Mouse (Mus musculus): ENCODE results near the gene Spryd7. TPM values are rescaled to one million over a fixed set of nuclear protein-coding genes. Genes with fewer than 3 reads are reported as not detected.

Gene Spryd7
- total and polyA plus RNA-seq, 3 experiments: 11.1 to 23.1 (median 14.0) TPM

GRCm38 (mm10) chr14:61597968-61598367 lies 41.3 kb upstream of the Spryd7 start, which contains the start of gene Trim13:
Gene Trim13 (plus strand): TSS chr14:61598247.
- H3K4me1 ChIP-seq (ENCODE audit: control insufficient read depth in 1 of 2, insufficient read depth in 2 of 2): peaks cover 5 to 7% of the 10 kb centered on the region in 2 experiments; a peak in 2 of 4 replicates
- peaks cover 0 to 11% of the 10 kb centered on the region in 2 experiments for H3K36me3 ChIP-seq (replicated peaks in 1 of 2; ENCODE audit: control insufficient read depth in 1 of 2, insufficient read depth in 1 of 2, low read length in 1 of 2)
- dilution Hi-C loops (cut with MboI; ENCODE audit: extremely low pct_ligation_motif_present, extremely low pct_unique_long_range_greater_than_20kb, low sequenced_read_pairs) (no loop called here), in situ Hi-C loops (cut with MboI; ENCODE audit: low pct_ligation_motif_present, low pct_unique_long_range_greater_than_20kb, low sequenced_read_pairs) (no loop called here)
- no peak for DNase-seq (ENCODE audit: extremely low read depth)
- no peaks in the 10 kb centered on the region for H3K9me3 ChIP-seq (replicated peaks; ENCODE audit: low read length)
- H3K4me2 ChIP-seq (ENCODE audit: insufficient read depth, low read depth, poor library complexity, severe bottlenecking): peak within 1 kb of the TSS; percentile 30; the same call in 1 of the 2 replicates
- peak within 1 kb of the TSS; percentile 55 to 78 (median 66) for H3K4me3 ChIP-seq (replicated peaks in 1 of 3; ENCODE audit: low read depth in 2 of 3, low read length in 2 of 3, poor library complexity in 1 of 3)
- H3K27ac ChIP-seq (ENCODE audit: insufficient read depth, low read depth): no peak within 1 kb of the TSS
- H3K9ac ChIP-seq (ENCODE audit: insufficient read depth, low read depth): no peak within 1 kb of the TSS
- no peaks in the 10 kb centered on the region for H3K79me2 ChIP-seq (replicated peaks; ENCODE audit: control insufficient read depth, extremely low read depth, insufficient read depth, poor library complexity, severe bottlenecking)
- TF ChIP-seq JUND (conservative IDR thresholded peaks at IDR 0.05; ENCODE audit: low read depth, low read length) (no peak), ZC3H11A (IDR thresholded peaks at IDR 0.05; ENCODE audit: low read depth, low read length) (no peak), USF1 (IDR thresholded peaks at IDR 0.05; ENCODE audit: low read depth, low read length) (no peak), USF2 (conservative IDR thresholded peaks at IDR 0.05; ENCODE audit: low read depth, low read length) (no peak), UBTF (IDR thresholded peaks at IDR 0.05; ENCODE audit: low read depth, low read length) (no peak), ETS1 (conservative IDR thresholded peaks at IDR 0.05; ENCODE audit: low read depth, low read length) (no peak), IRF4 (IDR thresholded peaks at IDR 0.05; ENCODE audit: low read depth, low read length) (no peak), ZNF384 (IDR thresholded peaks at IDR 0.05; ENCODE audit: low read depth, low read length) (no peak), JUN (IDR thresholded peaks at IDR 0.05; ENCODE audit: insufficient read depth, low read depth, low read length) (no peak), RCOR1 (conservative IDR thresholded peaks at IDR 0.05; ENCODE audit: low read depth, low read length) (no peak), EP300 (IDR thresholded peaks at IDR 0.05; ENCODE audit: low read length) (no peak), SIN3A (IDR thresholded peaks at IDR 0.05; ENCODE audit: low read length) (no peak), CHD2 (IDR thresholded peaks at IDR 0.05; ENCODE audit: low read length) (no peak), ZKSCAN1 (IDR thresholded peaks at IDR 0.05; ENCODE audit: borderline replicate concordance, low read depth, low read length) (no peak), E2F4 (IDR thresholded peaks at IDR 0.05; ENCODE audit: insufficient replicate concordance, low read depth, low read length) (no peak)
- H3K27me3 ChIP-seq (replicated peaks): no peaks in the 10 kb centered on the region

GRCm38 (mm10) chr14:61596719-61597426 lies 40.2 kb upstream of the Spryd7 start:
- Histone ChIP-seq H3K4me2 (ENCODE audit: insufficient read depth, low read depth, poor library complexity, severe bottlenecking) (no peak overlapping the region), H3K4me3 (replicated peaks in 1 of 3; ENCODE audit: low read depth in 2 of 3, low read length in 2 of 3, poor library complexity in 1 of 3) (no peak overlapping the region), H3K27me3 (replicated peaks) (no peaks in the 10 kb centered on the region), H3K4me1 (ENCODE audit: control insufficient read depth in 1 of 2, insufficient read depth in 2 of 2) (peaks cover 5 to 7% of the 10 kb centered on the region in 2 experiments; a peak in 2 of 4 replicates), H3K9me3 (replicated peaks; ENCODE audit: low read length) (no peaks in the 10 kb centered on the region), H3K9ac (ENCODE audit: insufficient read depth, low read depth) (no peak overlapping the region), H3K79me2 (replicated peaks; ENCODE audit: control insufficient read depth, extremely low read depth, insufficient read depth, poor library complexity, severe bottlenecking) (no peaks in the 10 kb centered on the region), H3K36me3 (replicated peaks in 1 of 2; ENCODE audit: control insufficient read depth in 1 of 2, insufficient read depth in 1 of 2, low read length in 1 of 2) (peaks cover 0 to 9% of the 10 kb centered on the region in 2 experiments), H3K27ac (ENCODE audit: insufficient read depth, low read depth) (no peak overlapping the region)
- in situ Hi-C loops (cut with MboI; ENCODE audit: low pct_ligation_motif_present, low pct_unique_long_range_greater_than_20kb, low sequenced_read_pairs) (no loop called here), dilution Hi-C loops (cut with MboI; ENCODE audit: extremely low pct_ligation_motif_present, extremely low pct_unique_long_range_greater_than_20kb, low sequenced_read_pairs) (no loop called here)
- DNase-seq (ENCODE audit: extremely low read depth): no peak
- TF ChIP-seq ETS1 (conservative IDR thresholded peaks at IDR 0.05; ENCODE audit: low read depth, low read length) (no peak), NRF1 (IDR thresholded peaks at IDR 0.05; ENCODE audit: low read depth, low read length) (no peak), UBTF (IDR thresholded peaks at IDR 0.05; ENCODE audit: low read depth, low read length) (no peak), MEF2A (IDR thresholded peaks at IDR 0.05; ENCODE audit: borderline replicate concordance, low read depth, low read length) (no peak), ELF1 (IDR thresholded peaks at IDR 0.05; ENCODE audit: low read depth, low read length) (no peak), MAFK (IDR thresholded peaks at IDR 0.05; ENCODE audit: insufficient replicate concordance, low read length) (no peak), BHLHE40 (IDR thresholded peaks at IDR 0.05; ENCODE audit: low read depth, low read length) (no peak), MYC (IDR thresholded peaks at IDR 0.05; ENCODE audit: low read depth, low read length) (no peak)
